Mouse (Mus musculus): ENCODE measurements at regions not wholly inside any gene's neighbourhood (a gene's known extent, or its start where the extent isn't known, plus 50 kb on each side); places are given as distances from the start of the nearest gene placed in this dataset.
A peak's percentile ranks its signal among the peaks of the same experiment; 100 is the strongest.

- peak overlapping the region; percentile 70 for H3K27ac ChIP-seq (ENCODE audit: insufficient read depth, low read depth, low read length)
- H3K27me3 ChIP-seq (ENCODE audit: control insufficient read depth, insufficient read depth, low read length), result no peaks in the 10 kb centered on the region
- H3K4me1 ChIP-seq (ENCODE audit: control insufficient read depth, insufficient read depth, insufficient read length, low read length), result peaks cover 7% of the 10 kb centered on the region; the same call in 1 of the 2 replicates
- peak overlapping the region; percentile 6; the same call in 1 of the 2 replicates for H3K4me3 ChIP-seq (ENCODE audit: low read depth, low read length)
- 25% methylated on average over 6 of the region's 6 CpGs for WGBS
- no peaks in the 10 kb centered on the region for H3K36me3 ChIP-seq (ENCODE audit: control insufficient read depth, insufficient read depth, low read length)
- TF ChIP-seq CTCF (IDR thresholded peaks at IDR 0.05; ENCODE audit: extremely low read depth, insufficient read length, insufficient replicate concordance, low read depth, low read length), result no peak
Measured at GRCm38 (mm10) chr3:130999818-131000217, 110.5 kb upstream of the Lef1 start.

- H3K27me3 ChIP-seq (ENCODE audit: control insufficient read depth, insufficient read depth, low read length), result no peaks in the 10 kb centered on the region
- no peaks in the 10 kb centered on the region for H3K36me3 ChIP-seq (ENCODE audit: control insufficient read depth, insufficient read depth, low read length)
- TF ChIP-seq POLR2A (IDR thresholded peaks at IDR 0.05; ENCODE audit: low read depth, low read length) (no peak), CTCF (IDR thresholded peaks at IDR 0.05; ENCODE audit: extremely low read depth, insufficient read length, insufficient replicate concordance, low read depth, low read length) (no peak)
- peaks cover 7% of the 10 kb centered on the region; the same call in 1 of the 2 replicates for H3K4me1 ChIP-seq (ENCODE audit: control insufficient read depth, insufficient read depth, insufficient read length, low read length)
- no peak overlapping the region for H3K27ac ChIP-seq (ENCODE audit: insufficient read depth, low read depth, low read length)
- H3K4me3 ChIP-seq (ENCODE audit: low read depth, low read length), result no peak overlapping the region
- 42% methylated on average over 10 of the region's 10 CpGs for WGBS
Measured at GRCm38 (mm10) chr3:130998433-130998832, 111.8 kb upstream of the Lef1 start.

DNA sequence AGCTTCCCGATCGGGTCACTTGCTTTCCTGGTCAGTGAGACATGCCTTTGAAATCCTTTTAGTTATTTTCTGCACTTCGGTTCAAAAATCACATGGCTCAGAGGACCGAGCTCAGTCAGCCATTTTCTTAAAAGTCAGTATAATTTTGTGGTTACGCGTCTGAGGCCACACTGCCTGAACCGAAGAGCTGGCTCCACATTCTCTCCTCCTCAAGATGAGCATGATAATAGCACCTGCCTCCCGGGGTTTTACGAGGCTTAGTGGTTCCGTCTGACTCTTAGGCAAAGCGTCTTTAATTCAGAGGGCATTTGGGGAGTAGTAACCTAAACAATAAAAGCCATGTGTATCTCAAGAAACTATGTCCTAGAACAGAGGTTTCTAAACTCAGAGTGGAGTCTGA, 113.5 kb upstream of the Lef1 start:
- Histone ChIP-seq H3K27me3 (ENCODE audit: control insufficient read depth, insufficient read depth, low read length) (no peaks in the 10 kb centered on the region), H3K4me1 (ENCODE audit: control insufficient read depth, insufficient read depth, insufficient read length, low read length) (peaks cover 7% of the 10 kb centered on the region; the same call in 1 of the 2 replicates), H3K27ac (ENCODE audit: insufficient read depth, low read depth, low read length) (no peak overlapping the region), H3K4me3 (ENCODE audit: low read depth, low read length) (no peak overlapping the region), H3K36me3 (ENCODE audit: control insufficient read depth, insufficient read depth, low read length) (no peaks in the 10 kb centered on the region)
- 79% methylated on average over 11 of the region's 11 CpGs for WGBS
- TF ChIP-seq POLR2A (IDR thresholded peaks at IDR 0.05; ENCODE audit: low read depth, low read length) (no peak), CTCF (IDR thresholded peaks at IDR 0.05; ENCODE audit: extremely low read depth, insufficient read length, insufficient replicate concordance, low read depth, low read length) (no peak)

DNA sequence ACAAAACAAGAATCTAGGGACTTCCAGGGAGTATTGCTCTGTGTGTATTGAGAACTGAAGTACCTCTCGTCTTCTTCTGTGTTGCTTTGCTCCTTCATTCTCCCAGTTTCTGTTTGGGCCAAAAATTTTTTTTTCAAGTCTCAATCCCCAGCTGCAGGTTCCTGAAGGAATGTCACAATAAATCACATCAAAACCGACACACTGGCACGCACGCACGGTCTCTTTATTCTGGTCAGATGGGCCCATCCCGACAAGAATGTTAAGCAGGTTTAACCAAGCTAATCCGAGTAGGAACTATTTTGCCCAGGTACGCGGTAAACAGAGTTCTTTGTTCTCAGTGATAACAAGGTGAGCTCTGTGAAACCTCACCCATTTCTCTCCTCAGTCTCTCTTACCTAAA, 118.3 kb upstream of the Lef1 start:
- 77% methylated on average over 9 of the region's 9 CpGs for WGBS
- TF ChIP-seq POLR2A (IDR thresholded peaks at IDR 0.05; ENCODE audit: low read depth, low read length), result no peak
- no peaks in the 10 kb centered on the region for H3K27me3 ChIP-seq (ENCODE audit: control insufficient read depth, insufficient read depth, low read length)

DNA sequence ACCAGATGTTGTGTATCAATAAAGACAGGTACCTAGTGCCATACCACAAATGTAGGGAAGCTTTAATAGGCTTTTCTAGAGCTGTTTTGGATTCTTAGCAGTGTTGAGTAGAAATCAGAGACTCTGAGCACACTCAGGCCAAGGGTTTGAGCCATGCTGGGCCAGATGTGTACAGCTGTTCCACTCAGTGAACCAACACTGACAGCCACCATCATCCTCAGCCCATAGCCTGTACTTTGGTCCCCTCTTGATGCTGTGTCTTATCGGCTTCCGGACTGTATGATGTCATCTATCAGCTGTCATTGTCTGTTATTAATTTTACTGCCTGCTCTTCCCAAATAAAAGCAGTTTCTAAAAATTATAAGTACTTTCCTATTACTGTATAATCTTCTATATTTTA, 123.6 kb upstream of the Lef1 start:
- H3K27me3 ChIP-seq (ENCODE audit: control insufficient read depth, insufficient read depth, low read length), result no peaks in the 10 kb centered on the region
- no peak for TF ChIP-seq CTCF (IDR thresholded peaks at IDR 0.05; ENCODE audit: extremely low read depth, insufficient read length, insufficient replicate concordance, low read depth, low read length)
- no peaks in the 10 kb centered on the region for H3K36me3 ChIP-seq (ENCODE audit: control insufficient read depth, insufficient read depth, low read length)
- H3K27ac ChIP-seq (ENCODE audit: insufficient read depth, low read depth, low read length), result no peak overlapping the region
- WGBS, result 46% methylated on average over 2 of the region's 2 CpGs
- H3K4me1 ChIP-seq (ENCODE audit: control insufficient read depth, insufficient read depth, insufficient read length, low read length), result 0 out of 2 replicates have a peak, but pooled peaks cover 2% of the 10 kb centered on the region
- no peak overlapping the region for H3K4me3 ChIP-seq (ENCODE audit: low read depth, low read length)

More for the DNA sequence above, 118.3 kb upstream of the Lef1 start:
- Histone ChIP-seq H3K4me1 (ENCODE audit: control insufficient read depth, insufficient read depth, insufficient read length, low read length) (no peaks in the 10 kb centered on the region), H3K36me3 (ENCODE audit: control insufficient read depth, insufficient read depth, low read length) (no peaks in the 10 kb centered on the region), H3K27ac (ENCODE audit: insufficient read depth, low read depth, low read length) (no peak overlapping the region), H3K4me3 (ENCODE audit: low read depth, low read length) (no peak overlapping the region)

DNA sequence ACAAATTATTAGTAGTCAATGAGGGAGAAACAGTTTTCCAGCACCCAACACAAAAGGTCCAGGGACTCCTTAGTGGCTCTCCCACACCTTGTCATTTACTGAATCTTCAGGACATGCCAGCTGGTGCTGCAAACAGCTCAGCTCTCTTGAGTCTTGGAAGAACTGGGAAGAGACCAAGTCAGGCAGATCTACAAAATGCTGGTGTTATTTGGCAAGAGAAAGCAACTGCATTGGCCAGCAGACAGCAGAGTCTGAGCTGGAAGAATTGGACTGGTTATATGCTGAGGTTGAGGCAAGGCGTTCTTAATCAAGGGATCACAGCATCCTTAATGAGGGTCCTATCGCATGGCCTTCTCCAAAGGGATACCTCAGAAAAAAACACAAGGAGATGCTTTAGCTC, 124.2 kb upstream of the Lef1 start:
- no peaks in the 10 kb centered on the region for H3K27me3 ChIP-seq (ENCODE audit: control insufficient read depth, insufficient read depth, low read length)
- no peak for TF ChIP-seq CTCF (IDR thresholded peaks at IDR 0.05; ENCODE audit: extremely low read depth, insufficient read length, insufficient replicate concordance, low read depth, low read length)
- no peak for TF ChIP-seq POLR2A (IDR thresholded peaks at IDR 0.05; ENCODE audit: low read depth, low read length)
- 0 out of 2 replicates have a peak, but pooled peaks cover 2% of the 10 kb centered on the region for H3K4me1 ChIP-seq (ENCODE audit: control insufficient read depth, insufficient read depth, insufficient read length, low read length)
- H3K4me3 ChIP-seq (ENCODE audit: low read depth, low read length), result no peak overlapping the region
- H3K27ac ChIP-seq (ENCODE audit: insufficient read depth, low read depth, low read length), result no peak overlapping the region
- WGBS, result 89% methylated on average over 2 of the region's 2 CpGs
- H3K36me3 ChIP-seq (ENCODE audit: control insufficient read depth, insufficient read depth, low read length), result no peaks in the 10 kb centered on the region

- no peak for TF ChIP-seq POLR2A (IDR thresholded peaks at IDR 0.05; ENCODE audit: low read depth, low read length)
- no peak for TF ChIP-seq CTCF (IDR thresholded peaks at IDR 0.05; ENCODE audit: extremely low read depth, insufficient read length, insufficient replicate concordance, low read depth, low read length)
- Histone ChIP-seq H3K4me3 (ENCODE audit: low read depth, low read length) (no peak overlapping the region), H3K27me3 (ENCODE audit: control insufficient read depth, insufficient read depth, low read length) (no peaks in the 10 kb centered on the region), H3K27ac (ENCODE audit: insufficient read depth, low read depth, low read length) (no peak overlapping the region), H3K4me1 (ENCODE audit: control insufficient read depth, insufficient read depth, insufficient read length, low read length) (0 out of 2 replicates have a peak, but pooled peaks cover 2% of the 10 kb centered on the region), H3K36me3 (ENCODE audit: control insufficient read depth, insufficient read depth, low read length) (no peaks in the 10 kb centered on the region)
Measured at GRCm38 (mm10) chr3:130981566-130981965, 128.7 kb upstream of the Lef1 start.
